Mouse (Mus musculus) cerebellum, adult 2 months (tissue): ENCODE data around the gene Rsg1.

Source experiments
- CTCF ChIP-seq: fragments of 200-500 bp; IDR thresholded peaks from 2 replicates; pipeline ENCODE4 v1.5.1; 2011; ENCODE audit warnings: low read depth, mild to moderate bottlenecking, control low read depth, low read length, moderate library complexity, borderline replicate concordance; ENCODE audit not compliant: insufficient read depth
- POLR2A ChIP-seq: fragments of 200-500 bp; IDR thresholded peaks from 2 replicates; pipeline ENCODE4 v1.6.1; 2011; ENCODE audit warnings: low read length, control low read depth, borderline replicate concordance; ENCODE audit not compliant: insufficient read depth

GRCm38 (mm10) chr4:141194553-141194952 lies 19.2 kb upstream of the Rsg1 start:
- TF ChIP-seq CTCF (no peak), POLR2A (no peak)
